Mouse (Mus musculus): ENCODE measurements around the gene BC005537.
"Not testable (repeated sequence)": the region's sequence is repeated elsewhere in the genome, so short reads cannot be mapped to it uniquely, and the experiment has no call there.

The BC005537 gene

GRCm38 (mm10) chr13:24799925-24800673, 1.4 kb upstream of the BC005537 start:
- DNase-seq (ENCODE audit: low spot score), result no peak

- peak; percentile 95 for DNase-seq (ENCODE audit: low spot score)
Measured at GRCm38 (mm10) chr13:24800674-24801307, 666 bp upstream of the BC005537 start.

DNA sequence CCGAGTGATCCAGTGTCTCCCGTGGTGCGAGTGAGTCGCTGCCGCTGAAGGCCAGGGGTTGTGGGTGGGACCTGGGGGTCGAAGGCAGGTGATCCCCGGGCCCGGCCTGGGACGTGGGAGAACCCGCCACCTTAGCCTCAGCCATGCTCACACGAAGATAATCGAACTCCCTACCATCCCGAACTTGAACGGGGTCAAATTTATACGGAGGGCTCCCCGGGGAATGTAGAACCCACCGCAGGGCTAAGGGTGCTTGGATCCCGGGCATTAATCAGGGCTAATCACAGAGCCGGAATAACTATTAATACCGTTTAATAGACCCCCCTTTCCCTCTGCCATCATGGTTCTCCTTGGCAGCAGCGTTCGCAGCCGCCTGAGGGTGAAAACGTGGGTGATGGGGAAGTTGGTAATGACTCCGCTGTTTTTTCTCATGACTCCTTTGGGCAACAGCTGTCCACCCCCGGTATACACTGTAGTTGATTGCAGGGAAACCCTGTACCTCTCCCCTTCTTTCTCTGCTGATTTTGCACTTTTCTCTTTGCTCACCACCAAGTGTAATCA, 754 bp downstream of the BC005537 start:
- no peak for DNase-seq (ENCODE audit: low spot score)

DNA sequence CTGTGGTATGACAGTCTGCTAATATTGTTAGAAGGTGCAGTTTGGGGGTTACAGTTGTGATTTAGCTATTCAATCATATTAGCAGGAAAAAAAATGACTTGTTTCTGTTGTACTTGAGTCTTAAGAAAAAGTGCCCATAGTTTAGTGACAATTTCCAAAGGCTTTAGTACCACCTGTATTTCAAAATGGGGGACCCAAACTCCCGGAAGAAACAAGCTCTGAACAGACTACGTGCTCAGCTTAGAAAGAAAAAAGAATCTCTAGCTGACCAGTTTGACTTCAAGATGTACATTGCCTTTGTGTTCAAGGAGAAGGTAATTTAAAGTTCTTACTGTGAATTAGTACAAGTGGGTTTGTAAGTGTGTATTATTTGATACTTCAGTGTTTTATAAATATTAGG, 1.7 kb downstream of the BC005537 start:
- no peak for DNase-seq (ENCODE audit: low spot score)

DNA sequence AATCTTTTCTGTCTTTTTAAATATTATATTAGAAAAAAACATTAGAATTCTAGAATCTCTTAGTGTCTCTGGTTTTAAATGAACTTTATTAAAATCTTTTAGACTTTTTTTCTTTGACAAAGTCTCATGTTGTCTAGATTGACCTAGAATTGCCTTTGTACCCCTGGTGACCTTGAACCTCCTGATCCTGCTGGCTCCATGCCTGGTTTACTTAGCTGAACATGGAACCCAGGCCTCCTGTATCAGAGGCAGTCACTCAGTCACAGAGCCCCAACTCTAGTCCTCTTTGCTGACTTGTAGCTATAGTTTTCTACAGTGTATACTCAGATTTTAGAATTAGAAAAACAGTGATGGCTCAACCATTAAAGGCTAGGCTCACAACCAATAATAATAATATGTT, 4.6 kb downstream of the BC005537 start:
- DNase-seq (ENCODE audit: low spot score), result no peak

- DNase-seq (ENCODE audit: low spot score), result no peak
Measured at GRCm38 (mm10) chr13:24812521-24812920, 11.1 kb downstream of the BC005537 start.

DNA sequence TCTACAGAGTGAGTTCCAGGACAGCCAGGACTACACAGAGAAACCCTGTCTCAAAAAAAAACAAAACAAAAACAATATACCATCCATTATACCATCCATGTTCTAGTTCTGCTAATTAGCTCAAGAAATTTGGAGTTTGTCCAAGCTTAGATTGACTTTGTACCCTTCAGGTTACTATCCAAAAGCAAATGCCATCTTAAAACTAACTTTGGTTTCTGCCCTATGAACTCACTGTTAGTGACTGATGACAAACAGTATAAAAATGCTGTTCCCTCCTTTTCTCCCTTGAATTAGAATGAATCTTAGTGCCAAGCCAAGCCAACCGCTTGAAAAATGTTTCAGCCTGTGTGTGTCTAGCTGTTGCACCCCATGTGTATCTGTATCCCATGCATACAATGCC, 13.2 kb downstream of the BC005537 start:
- no peak for DNase-seq (ENCODE audit: low spot score)

GRCm38 (mm10) chr13:24816125-24817092, 15.0 kb downstream of the BC005537 start:
- no peak for DNase-seq (ENCODE audit: low spot score)

- DNase-seq (ENCODE audit: low spot score), result no peak
Measured at GRCm38 (mm10) chr13:24819931-24820330, 18.5 kb downstream of the BC005537 start.

GRCm38 (mm10) chr13:24822663-24823343, 21.3 kb downstream of the BC005537 start:
- no peak for DNase-seq (ENCODE audit: low spot score)

DNA sequence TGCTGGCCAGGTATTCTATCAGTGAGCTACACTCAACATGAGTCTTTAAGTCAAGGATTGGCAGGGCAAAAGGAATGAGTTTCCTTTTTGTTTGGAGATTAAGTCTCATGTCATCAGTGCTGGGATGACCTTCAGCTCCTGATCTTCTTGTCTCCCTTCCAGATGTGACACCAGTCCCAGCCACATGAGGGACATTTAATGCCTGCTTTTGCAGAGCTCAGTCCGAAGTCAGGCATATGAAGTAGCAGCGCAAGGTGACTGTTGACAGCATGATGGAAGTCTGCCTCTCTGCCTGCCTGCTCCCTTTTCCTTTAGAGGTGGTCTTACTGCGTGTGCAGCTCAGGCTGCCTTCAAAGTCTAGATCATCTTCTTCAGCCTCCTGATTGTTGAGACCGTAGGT, 23.2 kb downstream of the BC005537 start:
- DNase-seq (ENCODE audit: low spot score), result no peak

- no peak for DNase-seq (ENCODE audit: low spot score)
Measured at GRCm38 (mm10) chr13:24825587-24825986, 24.1 kb downstream of the BC005537 start.

DNA sequence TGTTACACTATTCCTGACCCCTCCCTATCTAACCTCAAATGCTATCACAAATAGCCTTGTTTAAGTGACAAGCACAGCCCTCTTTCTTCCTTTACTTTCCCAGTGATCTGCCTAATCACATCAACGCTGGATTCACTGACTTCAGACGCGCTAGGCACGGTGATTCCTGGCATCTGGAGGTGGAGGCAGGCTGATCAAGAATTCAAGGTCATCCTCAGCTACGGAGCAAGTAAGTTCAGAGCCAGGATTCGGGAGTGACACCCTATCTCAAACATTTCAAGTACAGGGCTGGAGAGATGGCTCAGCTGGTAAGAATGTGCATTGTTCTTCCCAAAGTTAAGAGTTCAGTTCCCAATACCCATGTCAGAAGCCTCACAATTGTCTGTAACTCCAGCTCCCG, 24.7 kb downstream of the BC005537 start:
- no peak for DNase-seq (ENCODE audit: low spot score)

DNA sequence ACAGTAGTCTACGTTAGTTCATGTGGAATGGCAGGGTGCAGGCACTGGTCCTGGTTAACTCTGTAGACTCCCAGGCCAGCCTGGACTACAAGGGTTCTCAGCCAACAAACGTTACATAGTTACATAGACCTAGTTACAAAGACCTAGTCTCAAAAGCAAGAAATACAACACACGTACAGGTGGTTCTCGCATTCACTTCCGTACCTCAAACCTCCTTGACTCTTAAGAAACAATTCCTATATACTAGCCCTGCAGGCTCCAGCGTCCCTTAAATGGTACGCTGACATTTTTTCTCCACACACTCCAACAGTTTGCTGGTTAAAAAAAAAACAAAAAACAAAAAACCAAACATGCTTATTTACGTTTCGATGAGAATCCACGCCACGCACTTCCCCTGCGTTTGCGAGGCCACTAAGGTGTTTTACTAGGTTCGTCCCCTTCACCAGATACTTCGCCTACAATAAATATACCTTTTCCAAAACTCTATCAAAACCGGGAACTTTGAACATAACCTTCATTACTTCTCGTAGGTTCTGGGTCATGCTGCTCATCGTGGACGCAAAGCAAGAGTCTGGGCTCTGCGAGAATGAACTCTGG, 29.4 kb downstream of the BC005537 start:
- DNase-seq (ENCODE audit: low spot score), result no peak

GRCm38 (mm10) chr13:24831353-24832130, 30.1 kb downstream of the BC005537 start, which contains the start of the genes Acot13 and Tdp2:
Gene Acot13, minus strand, starts transcription at chr13:24831540.
Gene Tdp2, plus strand, starts transcription at chr13:24831679.
- peak; percentile 85 for DNase-seq (ENCODE audit: low spot score)

- DNase-seq (ENCODE audit: low spot score), result peak; percentile 33
Measured at GRCm38 (mm10) chr13:24832131-24832810, 30.8 kb downstream of the BC005537 start.

GRCm38 (mm10) chr13:24832811-24833155, 31.3 kb downstream of the BC005537 start:
- no peak for DNase-seq (ENCODE audit: low spot score)

- DNase-seq (ENCODE audit: low spot score), result not testable (repeated sequence)
Measured at GRCm38 (mm10) chr13:24837765-24838164, 36.3 kb downstream of the BC005537 start.

DNA sequence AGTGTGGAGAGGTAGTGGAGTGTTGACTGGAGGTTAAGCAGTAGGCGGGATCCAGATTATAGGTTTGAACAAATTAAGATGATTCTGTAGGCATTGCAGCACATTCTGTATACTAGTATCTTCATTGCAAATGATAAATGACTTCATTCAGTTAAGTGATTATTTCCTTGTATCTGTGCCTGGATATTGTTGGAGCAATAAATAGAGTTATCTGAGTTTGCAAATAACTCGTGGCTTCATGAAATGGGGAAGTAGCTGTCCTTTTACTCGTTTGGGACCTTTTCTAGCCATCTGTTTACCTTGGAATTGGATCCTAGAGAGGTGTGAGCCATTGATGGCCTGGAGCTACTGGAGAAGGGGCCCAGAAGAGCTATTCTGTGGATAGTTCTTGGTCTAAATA, 38.4 kb downstream of the BC005537 start:
- DNase-seq (ENCODE audit: low spot score), result no peak

DNA sequence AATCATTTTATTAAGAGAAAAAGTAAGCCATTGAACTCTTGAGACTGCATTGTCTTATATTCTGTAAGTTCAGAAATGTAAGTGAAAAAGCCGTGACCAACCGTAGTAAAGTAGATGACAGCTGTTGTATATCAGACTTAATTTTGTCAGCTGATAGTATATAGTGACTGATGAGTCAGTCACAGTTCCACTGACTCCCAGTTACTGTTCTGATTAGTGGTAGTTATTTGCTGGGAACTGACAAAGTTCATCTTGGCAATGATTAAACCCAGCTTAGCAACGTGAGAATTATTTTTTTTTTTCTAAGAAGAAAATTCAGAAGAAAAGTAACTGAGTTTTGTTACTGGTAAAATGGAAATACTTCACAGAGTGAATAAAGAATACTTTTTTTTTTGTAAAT, 40.2 kb downstream of the BC005537 start:
- no peak for DNase-seq (ENCODE audit: low spot score)

Data from ovary, postnatal 14 days (tissue).